ENCODE assay signal across 13 mouse cellular contexts in the genomic region with DNA sequence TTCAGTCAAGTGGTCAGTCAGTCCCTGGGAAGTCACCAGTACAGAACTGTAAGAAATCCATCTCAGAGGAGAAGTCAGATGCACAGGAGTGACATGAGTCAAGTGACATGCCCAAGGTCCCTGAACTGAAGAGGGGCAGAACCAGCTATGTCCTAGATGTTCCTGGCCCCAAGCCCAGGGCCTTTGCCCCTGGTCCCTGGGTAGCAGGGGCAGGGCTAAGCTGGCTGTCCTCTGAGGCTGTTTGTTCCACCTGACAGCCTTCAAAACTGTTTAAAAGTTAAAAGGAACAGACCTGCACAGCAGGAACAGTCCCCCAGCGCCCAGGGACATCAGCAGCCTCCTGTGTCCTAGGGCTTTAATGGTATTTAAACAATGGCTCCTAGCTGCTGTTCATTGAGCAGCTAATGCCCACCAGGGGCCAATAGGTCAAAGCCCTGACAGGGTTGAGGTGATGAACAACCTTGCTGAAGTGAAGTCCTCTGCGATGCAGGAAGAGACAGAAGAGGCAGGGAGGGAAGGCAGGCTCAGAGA. TPM values are rescaled to one million over a fixed set of nuclear protein-coding genes. Genes with fewer than 3 reads are reported as not detected.
A peak's percentile ranks its signal among the peaks of the same experiment; 100 is the strongest.
DNase-seq lines count a peak whose midpoint lies in the region; ATAC-seq and TF ChIP-seq lines count a peak whose summit lies in the region.
"Had no signal": no experiment of that assay in that cellular context is flagged by ENCODE, and none has a peak within 500 bp of the region (broad histone marks: within the 10 kb centered on the region; RNA-seq: fewer than 3 reads in every experiment).

No protein-coding gene starts in this region.

- no peak overlapping the region for H3K9ac ChIP-seq in hindbrain, embryonic 12.5 days
- no peak overlapping the region for H3K9ac ChIP-seq in hindbrain, embryonic 16.5 days (ENCODE audit: low read depth, low read length)
- H3K9ac ChIP-seq in limb, embryonic 14.5 days (ENCODE audit: low read depth, low read length, severe bottlenecking): no peak overlapping the region
- H3K9ac ChIP-seq in midbrain, postnatal 0 days (replicated peaks; ENCODE audit: low read length, poor library complexity, severe bottlenecking): no peak overlapping the region
- H3K9ac ChIP-seq: forebrain, embryonic 15.5 days had no signal

- intact Hi-C loops in heart, postnatal 10 days (cut with DNase I): no loop called here
- intact Hi-C loops in left cerebral cortex, postnatal 14 days (cut with DNase I): no loop called here

- ATAC-seq in hindbrain, embryonic 12.5 days (ENCODE audit: low FRiP score): no peak
- no peak for ATAC-seq in hindbrain, embryonic 16.5 days
- ATAC-seq in limb, embryonic 14.5 days (ENCODE audit: low FRiP score, low read depth): no peak
- ATAC-seq in midbrain, postnatal 0 days (ENCODE audit: low FRiP score): no peak
- ATAC-seq: CD4-positive, CD25-positive, alpha-beta regulatory T cell, adult 4 months; forebrain, embryonic 15.5 days had no signal

- H3K4me2 ChIP-seq in hindbrain, embryonic 12.5 days (replicated peaks): no peak overlapping the region
- H3K4me2 ChIP-seq in hindbrain, embryonic 16.5 days (ENCODE audit: low read length): no peak overlapping the region
- H3K4me2 ChIP-seq in limb, embryonic 14.5 days (replicated peaks; ENCODE audit: low read depth, low read length, severe bottlenecking): no peak overlapping the region
- H3K4me2 ChIP-seq in midbrain, postnatal 0 days (ENCODE audit: low read depth, low read length, poor library complexity, severe bottlenecking): no peak overlapping the region
- H3K4me2 ChIP-seq: forebrain, embryonic 15.5 days had no signal

- 0 out of 2 replicates have a peak overlapping the region, but pooled peaks have one; percentile 25 for H3K27ac ChIP-seq in hindbrain, embryonic 12.5 days
- no peak overlapping the region for H3K27ac ChIP-seq in hindbrain, embryonic 16.5 days (ENCODE audit: low read depth, low read length)
- H3K27ac ChIP-seq in kidney, adult 2 months (ENCODE audit: insufficient read depth, low read depth, low read length): peak overlapping the region; percentile 76
- peak overlapping the region; percentile 28; the same call in 1 of the 2 replicates for H3K27ac ChIP-seq in limb, embryonic 14.5 days (replicated peaks; ENCODE audit: low read depth, low read length)
- no peak overlapping the region for H3K27ac ChIP-seq in midbrain, postnatal 0 days (ENCODE audit: low read depth, low read length)
- H3K27ac ChIP-seq: forebrain, embryonic 15.5 days had no signal

- H3K4me1 ChIP-seq in hindbrain, embryonic 12.5 days: peaks cover 15% of the 10 kb centered on the region
- H3K4me1 ChIP-seq in hindbrain, embryonic 16.5 days (ENCODE audit: control insufficient read depth, insufficient read depth, low read depth, low read length): peaks cover 4% of the 10 kb centered on the region; the same call in 1 of the 2 replicates
- peaks cover 22% of the 10 kb centered on the region for H3K4me1 ChIP-seq in kidney, adult 2 months (ENCODE audit: control insufficient read depth, insufficient read depth, low read length)
- peaks cover 10% of the 10 kb centered on the region; the same call in 1 of the 2 replicates for H3K4me1 ChIP-seq in limb, embryonic 14.5 days (ENCODE audit: control insufficient read depth, insufficient read depth, low read length)
- no peaks in the 10 kb centered on the region for H3K4me1 ChIP-seq in midbrain, postnatal 0 days (ENCODE audit: insufficient read depth, low read length)

- no peaks in the 10 kb centered on the region for H3K36me3 ChIP-seq in hindbrain, embryonic 12.5 days
- no peaks in the 10 kb centered on the region for H3K36me3 ChIP-seq in hindbrain, embryonic 16.5 days (ENCODE audit: control insufficient read depth, insufficient read depth, low read length)
- no peaks in the 10 kb centered on the region for H3K36me3 ChIP-seq in kidney, adult 2 months (ENCODE audit: control insufficient read depth, insufficient read depth, low read length)
- no peaks in the 10 kb centered on the region for H3K36me3 ChIP-seq in limb, embryonic 14.5 days (ENCODE audit: control insufficient read depth, insufficient read depth, low read length)
- H3K36me3 ChIP-seq in midbrain, postnatal 0 days (ENCODE audit: insufficient read depth, low read length): no peaks in the 10 kb centered on the region
- H3K36me3 ChIP-seq: forebrain, embryonic 15.5 days had no signal

- no peaks in the 10 kb centered on the region for H3K27me3 ChIP-seq in hindbrain, embryonic 12.5 days
- no peaks in the 10 kb centered on the region for H3K27me3 ChIP-seq in hindbrain, embryonic 16.5 days (replicated peaks; ENCODE audit: control insufficient read depth, insufficient read depth, low read length)
- no peaks in the 10 kb centered on the region for H3K27me3 ChIP-seq in kidney, adult 2 months (replicated peaks; ENCODE audit: control insufficient read depth, insufficient read depth, low read length)
- H3K27me3 ChIP-seq in limb, embryonic 14.5 days (ENCODE audit: control insufficient read depth, insufficient read depth, low read length): no peaks in the 10 kb centered on the region
- no peaks in the 10 kb centered on the region for H3K27me3 ChIP-seq in midbrain, postnatal 0 days (ENCODE audit: insufficient read depth, low read length)
- H3K27me3 ChIP-seq: forebrain, embryonic 15.5 days had no signal

- H3K4me3 ChIP-seq in hindbrain, embryonic 12.5 days: no peak overlapping the region
- no peak overlapping the region for H3K4me3 ChIP-seq in hindbrain, embryonic 16.5 days (ENCODE audit: low read length)
- no peak overlapping the region for H3K4me3 ChIP-seq in kidney, adult 2 months (ENCODE audit: insufficient read depth, low read depth, low read length)
- no peak overlapping the region for H3K4me3 ChIP-seq in limb, embryonic 14.5 days (replicated peaks; ENCODE audit: low read length)
- no peak overlapping the region for H3K4me3 ChIP-seq in midbrain, postnatal 0 days (ENCODE audit: low read depth, low read length)
- H3K4me3 ChIP-seq: forebrain, embryonic 15.5 days; myocyte had no signal

- no peak for TF ChIP-seq POLR2A in kidney, adult 2 months (IDR thresholded peaks at IDR 0.05; ENCODE audit: low read depth, low read length)
- no peak for TF ChIP-seq POLR2A in limb, embryonic 14.5 days (IDR thresholded peaks at IDR 0.05; ENCODE audit: borderline replicate concordance, extremely low read depth, insufficient read depth, insufficient read length)

- no peaks in the 10 kb centered on the region for H3K9me3 ChIP-seq in hindbrain, embryonic 12.5 days (replicated peaks)
- no peaks in the 10 kb centered on the region for H3K9me3 ChIP-seq in hindbrain, embryonic 16.5 days (ENCODE audit: control insufficient read depth, low read length)
- H3K9me3 ChIP-seq in limb, embryonic 14.5 days (ENCODE audit: control insufficient read depth, low read length): no peaks in the 10 kb centered on the region
- no peaks in the 10 kb centered on the region for H3K9me3 ChIP-seq in midbrain, postnatal 0 days (ENCODE audit: low read length)
- H3K9me3 ChIP-seq: forebrain, embryonic 15.5 days had no signal

- DNase-seq in adrenal gland, postnatal 14 days: peak; percentile 56
- DNase-seq in kidney, adult 2 months: peak; percentile 94
- DNase-seq in limb, embryonic 14.5 days (ENCODE audit: low spot score): no peak
- no peak for DNase-seq in midbrain, postnatal 0 days (ENCODE audit: low spot score)
- DNase-seq in heart, postnatal 10 days: no peak
- DNase-seq in left cerebral cortex, postnatal 14 days (ENCODE audit: low spot score in 2 of 2): no peak
- DNase-seq: lung, postnatal 4 days; thymus, postnatal 25 days had no signal

- TF ChIP-seq CTCF in kidney, adult 2 months (conservative IDR thresholded peaks at IDR 0.05; ENCODE audit: insufficient read depth, insufficient read length, low read depth, low read length): no peak
- no peak for TF ChIP-seq CTCF in midbrain, postnatal 0 days (IDR thresholded peaks at IDR 0.05)

- 10% methylated on average over 2 of the region's 2 CpGs for WGBS in hindbrain, embryonic 12.5 days
- WGBS in hindbrain, embryonic 16.5 days: 15% methylated on average over 2 of the region's 2 CpGs
- WGBS in kidney, adult 2 months: 24% methylated on average over 2 of the region's 2 CpGs
- 5% methylated on average over 2 of the region's 2 CpGs for WGBS in limb, embryonic 14.5 days
- WGBS in midbrain, postnatal 0 days: 30% methylated on average over 2 of the region's 2 CpGs

RNA-seq across cellular contexts. Expression of a gene that starts 22.8 kb away (rescaled TPM):
- 13.6 and 15.9 TPM in 2 replicates for polyA plus RNA-seq in hindbrain, embryonic 12.5 days (2016; fragmentation: Nextera tagmentation; extraction: Ambion mirVana)
- 16.9 and 18.0 TPM in 2 replicates for polyA plus RNA-seq in hindbrain, embryonic 16.5 days (2015; fragmentation: Nextera tagmentation; extraction: Ambion mirVana)
- 16.5 and 19.0 TPM in 2 replicates for total RNA-seq in adrenal gland, postnatal 14 days (2021)
- polyA plus RNA-seq in kidney, adult 2 months (2012; rRNA removed): 564 and 569 TPM in 2 replicates
- 31.4 and 40.6 TPM in 2 replicates for polyA plus RNA-seq in limb, embryonic 14.5 days (2012; rRNA removed)
- 26.3 and 28.0 TPM in 2 replicates for polyA plus RNA-seq in limb, embryonic 14.5 days (2014; fragmentation: Nextera tagmentation; extraction: Ambion mirVana)
- 14.3 and 17.9 TPM in 2 replicates for total RNA-seq in midbrain, postnatal 0 days (2014; rRNA removed)
- polyA plus RNA-seq in midbrain, postnatal 0 days (2015; fragmentation: Nextera tagmentation; extraction: Ambion mirVana): 16.1 and 19.1 TPM in 2 replicates
- total RNA-seq in heart, postnatal 10 days (2021): 10 to 100 TPM; 40.4 to 61.8 TPM
- total RNA-seq in left cerebral cortex, postnatal 14 days (2021): 1 to 10 TPM; 8.0 to 8.8 TPM

Comparison
In these comparisons a context has a peak if more than half of its experiments do, and no peak if none do; other contexts are left out.
1. H3K27ac ChIP-seq: peak in hindbrain, embryonic 12.5 days (single experiment), kidney, adult 2 months (single experiment) and limb, embryonic 14.5 days (single experiment); none in hindbrain, embryonic 16.5 days (single experiment) and midbrain, postnatal 0 days (single experiment).
2. DNase-seq: peak in adrenal gland, postnatal 14 days (single experiment) and kidney, adult 2 months (single experiment); none in limb, embryonic 14.5 days (single experiment), midbrain, postnatal 0 days (single experiment), heart, postnatal 10 days (0 of 2) and left cerebral cortex, postnatal 14 days (0 of 2).
3. RNA of a gene that starts 22.8 kb away (polyA plus RNA-seq): 564 to 569 TPM in kidney, adult 2 months; 26.3 to 40.6 TPM in limb, embryonic 14.5 days, 16.9 to 18.0 TPM in hindbrain, embryonic 16.5 days, 16.1 to 19.1 TPM in midbrain, postnatal 0 days and 13.6 to 15.9 TPM in hindbrain, embryonic 12.5 days; every median in the first group is over 10 times any median in the second.